Mouse (Mus musculus): ENCODE measurements around the gene Slc25a34. TPM values are rescaled to one million over a fixed set of nuclear protein-coding genes. Genes with fewer than 3 reads are reported as not detected.
A peak's percentile ranks its signal among the peaks of the same experiment; 100 is the strongest.

Slc25a34 gene
- not detected in 2 replicates for polyA plus RNA-seq (2014; fragmentation: Nextera tagmentation; extraction: Ambion mirVana)

DNA sequence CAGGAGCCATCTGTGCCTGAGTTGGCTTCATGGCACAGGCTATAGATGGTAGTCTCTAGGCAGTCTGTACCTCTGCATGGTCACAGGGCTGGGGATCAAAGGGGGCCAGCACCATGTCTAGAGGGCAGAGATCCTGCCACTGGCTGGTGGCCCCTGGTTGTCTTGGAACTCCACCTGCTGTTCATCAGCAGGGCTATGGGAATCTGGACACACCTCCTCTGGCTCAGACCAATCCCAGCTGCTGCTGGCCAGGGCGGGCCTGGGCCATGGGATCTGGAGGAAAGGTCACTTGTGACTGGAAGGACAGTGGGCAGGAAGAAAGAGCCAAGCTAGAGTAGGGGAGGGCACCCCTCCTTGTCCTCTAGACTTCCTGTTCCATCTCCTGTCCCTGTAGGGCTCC lies at the start of gene Slc25a34:
Gene Slc25a34 (minus strand): TSS at position 156 of the 400 bp plus-strand sequence.
- no peak within 1 kb of the TSS for H3K4me3 ChIP-seq (ENCODE audit: low read depth, low read length)
- ATAC-seq (ENCODE audit: insufficient number of reproducible peaks, low FRiP score, low TSS enrichment, low read depth), result no peak
- no peak within 1 kb of the TSS for H3K4me2 ChIP-seq (ENCODE audit: low read depth, severe bottlenecking)
- H3K9ac ChIP-seq (ENCODE audit: low read length), result no peak within 1 kb of the TSS
- no peaks in the 10 kb centered on the region for H3K9me3 ChIP-seq (ENCODE audit: control insufficient read depth, low read length)
- no peak for DNase-seq (ENCODE audit: low spot score)
- H3K27ac ChIP-seq (replicated peaks; ENCODE audit: low read depth, low read length), result no peak within 1 kb of the TSS
- H3K36me3 ChIP-seq (ENCODE audit: control insufficient read depth, insufficient read depth, low read length), result peaks cover 9% of the 10 kb centered on the region
- H3K4me1 ChIP-seq (ENCODE audit: control insufficient read depth, insufficient read depth, low read length), result no peaks in the 10 kb centered on the region
- H3K27me3 ChIP-seq (ENCODE audit: control insufficient read depth, insufficient read depth, low read length), result no peaks in the 10 kb centered on the region
- 33% methylated on average over 1 of the region's 1 CpGs for WGBS

DNA sequence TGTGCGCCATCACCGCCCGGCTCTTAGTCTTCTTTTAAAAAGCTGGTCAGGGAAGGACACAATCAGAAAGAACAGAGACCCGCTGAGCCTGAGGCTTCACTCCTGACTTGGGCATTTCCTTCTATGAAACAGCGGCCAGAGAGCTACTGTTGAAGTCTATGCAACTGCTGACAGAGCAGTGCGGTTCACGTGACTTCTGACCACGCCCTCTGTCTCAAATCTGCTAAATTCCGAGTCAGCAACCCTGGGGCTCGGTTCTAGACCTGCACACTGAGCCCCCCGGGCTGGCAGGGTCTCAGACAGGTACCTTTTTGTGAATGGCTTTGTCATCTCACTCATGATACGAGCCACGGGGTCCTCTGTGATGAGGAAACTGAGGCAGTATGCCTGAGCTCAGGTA lies 48.7 kb upstream of the Slc25a34 start:
- ATAC-seq (ENCODE audit: insufficient number of reproducible peaks, low FRiP score, low TSS enrichment, low read depth), result no peak
- H3K27ac ChIP-seq (replicated peaks; ENCODE audit: low read depth, low read length), result no peak overlapping the region
- H3K9me3 ChIP-seq (ENCODE audit: control insufficient read depth, low read length), result no peaks in the 10 kb centered on the region
- H3K9ac ChIP-seq (ENCODE audit: low read length), result no peak overlapping the region
- H3K4me2 ChIP-seq (ENCODE audit: low read depth, severe bottlenecking), result no peak overlapping the region
- H3K4me1 ChIP-seq (ENCODE audit: control insufficient read depth, insufficient read depth, low read length), result no peaks in the 10 kb centered on the region
- H3K27me3 ChIP-seq (ENCODE audit: control insufficient read depth, insufficient read depth, low read length), result no peaks in the 10 kb centered on the region
- H3K4me3 ChIP-seq (ENCODE audit: low read depth, low read length), result no peak overlapping the region
- WGBS, result 76% methylated on average over 13 of the region's 13 CpGs
- H3K36me3 ChIP-seq (ENCODE audit: control insufficient read depth, insufficient read depth, low read length), result no peaks in the 10 kb centered on the region
- DNase-seq (ENCODE audit: low spot score), result no peak

DNA sequence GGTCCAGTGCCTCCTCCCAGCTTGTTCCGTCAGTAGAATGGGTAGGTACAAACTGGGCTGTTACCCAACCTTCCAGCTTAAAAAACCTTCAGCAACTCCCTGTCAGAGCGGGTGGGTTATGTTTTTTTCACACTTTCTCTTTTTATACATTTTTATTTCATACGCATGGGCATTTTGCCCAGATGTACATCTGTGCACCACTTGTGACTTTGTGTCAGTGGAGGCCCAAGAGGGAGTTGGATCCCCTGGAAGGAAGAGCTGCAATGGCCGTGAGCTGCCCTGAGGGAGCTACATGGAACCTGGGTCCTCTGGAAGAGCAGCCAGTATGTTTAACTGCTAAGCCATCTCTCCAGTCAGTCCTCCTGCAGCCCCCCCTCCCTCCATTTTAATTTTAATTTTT lies 47.8 kb upstream of the Slc25a34 start:
- no peak for ATAC-seq (ENCODE audit: insufficient number of reproducible peaks, low FRiP score, low TSS enrichment, low read depth)
- Histone ChIP-seq H3K4me1 (ENCODE audit: control insufficient read depth, insufficient read depth, low read length) (no peaks in the 10 kb centered on the region), H3K4me2 (ENCODE audit: low read depth, severe bottlenecking) (no peak overlapping the region), H3K9me3 (ENCODE audit: control insufficient read depth, low read length) (no peaks in the 10 kb centered on the region), H3K27me3 (ENCODE audit: control insufficient read depth, insufficient read depth, low read length) (no peaks in the 10 kb centered on the region), H3K9ac (ENCODE audit: low read length) (no peak overlapping the region), H3K4me3 (ENCODE audit: low read depth, low read length) (no peak overlapping the region), H3K27ac (replicated peaks; ENCODE audit: low read depth, low read length) (no peak overlapping the region), H3K36me3 (ENCODE audit: control insufficient read depth, insufficient read depth, low read length) (no peaks in the 10 kb centered on the region)
- WGBS, result 92% methylated on average over 4 of the region's 4 CpGs
- DNase-seq (ENCODE audit: low spot score), result no peak

DNA sequence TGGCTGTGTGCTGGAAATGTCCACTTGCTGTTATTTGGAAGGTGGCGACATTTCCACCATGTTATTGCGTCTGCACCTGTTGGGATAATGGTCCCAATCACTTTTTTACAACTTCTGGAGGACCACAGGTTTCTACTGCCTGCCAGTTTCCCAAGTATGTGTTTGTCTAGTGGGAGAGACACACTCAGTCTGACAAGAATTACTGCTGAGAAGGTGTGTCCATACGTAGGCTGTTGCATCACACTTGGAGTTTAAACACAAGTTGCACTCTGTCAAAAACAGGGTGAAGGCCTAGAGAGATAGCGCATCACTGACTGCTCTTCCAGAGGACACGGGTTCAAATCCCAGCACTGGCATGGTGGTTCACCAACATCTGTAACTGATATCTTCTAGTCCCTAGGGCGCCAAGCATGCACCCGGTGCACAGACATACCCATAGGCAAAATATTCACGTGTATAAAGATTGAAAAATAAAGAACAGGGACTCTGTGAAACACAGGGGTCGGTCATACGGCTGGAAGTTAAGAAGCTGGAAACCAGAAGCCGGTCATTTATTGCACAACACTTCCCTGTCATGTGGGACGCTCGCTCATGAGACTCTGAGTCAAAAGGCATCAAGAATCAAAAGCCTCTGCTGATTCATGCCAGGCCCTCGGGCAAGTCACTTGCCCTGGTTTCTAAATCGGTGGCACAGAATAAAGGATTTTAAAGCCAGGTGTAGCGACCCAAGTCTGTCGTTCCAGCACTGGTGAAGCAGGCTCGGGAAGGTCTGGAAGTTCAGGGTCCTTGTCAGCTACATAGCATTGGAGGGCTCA lies 46.5 kb upstream of the Slc25a34 start:
- WGBS, result 83% methylated on average over 18 of the region's 18 CpGs
- no peaks in the 10 kb centered on the region for H3K27me3 ChIP-seq (ENCODE audit: control insufficient read depth, insufficient read depth, low read length)
- no peak for DNase-seq (ENCODE audit: low spot score)
- H3K36me3 ChIP-seq (ENCODE audit: control insufficient read depth, insufficient read depth, low read length), result no peaks in the 10 kb centered on the region
- no peak overlapping the region for H3K27ac ChIP-seq (replicated peaks; ENCODE audit: low read depth, low read length)
- no peaks in the 10 kb centered on the region for H3K4me1 ChIP-seq (ENCODE audit: control insufficient read depth, insufficient read depth, low read length)
- no peak for ATAC-seq (ENCODE audit: insufficient number of reproducible peaks, low FRiP score, low TSS enrichment, low read depth)
- H3K4me3 ChIP-seq (ENCODE audit: low read depth, low read length), result no peak overlapping the region
- H3K4me2 ChIP-seq (ENCODE audit: low read depth, severe bottlenecking), result no peak overlapping the region
- no peaks in the 10 kb centered on the region for H3K9me3 ChIP-seq (ENCODE audit: control insufficient read depth, low read length)
- H3K9ac ChIP-seq (ENCODE audit: low read length), result no peak overlapping the region

DNA sequence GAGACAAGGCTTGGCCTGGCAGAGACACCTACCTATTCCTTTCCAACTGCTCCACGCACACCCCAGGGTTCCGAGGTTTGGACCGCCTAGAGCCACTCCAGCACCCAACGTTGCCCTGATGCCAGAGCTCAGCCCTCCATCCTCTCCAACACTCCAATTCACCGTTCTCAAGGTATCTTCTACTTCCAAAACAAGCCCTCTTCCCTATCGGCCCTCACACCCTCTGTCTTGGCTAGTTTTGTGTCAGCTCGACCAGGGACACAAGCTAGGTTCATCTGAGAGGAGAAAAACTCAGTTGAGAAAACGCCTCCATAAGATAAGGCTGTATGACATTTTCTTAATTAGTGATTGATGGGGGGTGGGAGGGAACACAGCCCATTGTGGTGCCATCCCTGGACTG lies 41.2 kb upstream of the Slc25a34 start, which contains the start of gene Plekhm2:
Gene Plekhm2 (minus strand): TSS at position 101 of the 400 bp plus-strand sequence.
- Histone ChIP-seq H3K27me3 (ENCODE audit: control insufficient read depth, insufficient read depth, low read length) (no peaks in the 10 kb centered on the region), H3K4me2 (ENCODE audit: low read depth, severe bottlenecking) (peak within 1 kb of the TSS; percentile 74), H3K4me3 (ENCODE audit: low read depth, low read length) (peak within 1 kb of the TSS; percentile 66), H3K9ac (ENCODE audit: low read length) (peak within 1 kb of the TSS; percentile 96), H3K4me1 (ENCODE audit: control insufficient read depth, insufficient read depth, low read length) (peaks cover 11% of the 10 kb centered on the region), H3K9me3 (ENCODE audit: control insufficient read depth, low read length) (no peaks in the 10 kb centered on the region), H3K27ac (replicated peaks; ENCODE audit: low read depth, low read length) (no peak within 1 kb of the TSS; the same call in 1 of the 2 replicates), H3K36me3 (ENCODE audit: control insufficient read depth, insufficient read depth, low read length) (0 out of 2 replicates have a peak, but pooled peaks cover under 1% of the 10 kb centered on the region)
- peak; percentile 50; the same call in 1 of the 2 replicates for ATAC-seq (ENCODE audit: insufficient number of reproducible peaks, low FRiP score, low TSS enrichment, low read depth)
- 75% methylated on average over 8 of the region's 8 CpGs for WGBS
- DNase-seq (ENCODE audit: low spot score), result no peak

DNA sequence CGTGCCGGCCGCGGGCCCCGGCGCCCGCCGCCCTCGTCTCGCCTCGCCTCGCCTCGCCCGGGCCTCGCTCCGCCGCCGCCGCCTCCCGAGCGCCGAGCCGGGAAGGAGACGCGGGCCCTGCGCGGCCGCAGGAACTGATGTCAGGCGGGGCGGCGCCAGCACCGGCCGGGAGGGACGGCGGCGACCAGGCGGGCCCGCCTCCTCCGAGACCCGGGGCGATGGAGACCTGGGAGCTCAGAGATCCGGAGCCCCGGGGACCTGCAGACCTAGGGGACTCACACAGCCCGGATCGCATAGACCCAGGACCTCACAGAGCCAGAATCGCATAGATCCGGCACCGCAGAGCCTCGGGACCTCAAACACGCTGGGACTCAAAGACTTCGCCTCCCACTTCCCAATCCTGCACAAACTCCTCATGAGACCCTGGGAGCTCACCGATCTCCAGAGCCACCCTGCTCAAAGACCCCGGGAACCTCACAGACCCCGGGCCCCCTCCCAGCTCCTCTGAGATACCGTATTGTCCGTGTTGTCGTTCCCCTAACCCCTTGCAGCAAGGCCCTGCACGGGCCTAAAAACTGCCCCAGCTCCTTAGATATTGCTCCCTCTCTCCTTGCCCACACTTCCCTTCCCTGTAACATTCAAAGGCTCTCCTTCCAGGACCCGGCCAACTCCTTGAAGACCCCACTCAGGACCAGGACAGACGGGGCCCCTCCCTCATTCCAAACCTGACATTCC lies 40.6 kb upstream of the Slc25a34 start:
- H3K4me2 ChIP-seq (ENCODE audit: low read depth, severe bottlenecking), result peak overlapping the region; percentile 74
- H3K9me3 ChIP-seq (ENCODE audit: control insufficient read depth, low read length), result no peaks in the 10 kb centered on the region
- H3K4me1 ChIP-seq (ENCODE audit: control insufficient read depth, insufficient read depth, low read length), result peaks cover 11% of the 10 kb centered on the region
- WGBS, result 1% methylated on average over 41 of the region's 60 CpGs
- H3K27ac ChIP-seq (replicated peaks; ENCODE audit: low read depth, low read length), result no peak overlapping the region; the same call in 1 of the 2 replicates
- H3K9ac ChIP-seq (ENCODE audit: low read length), result peak overlapping the region; percentile 96
- no peaks in the 10 kb centered on the region for H3K27me3 ChIP-seq (ENCODE audit: control insufficient read depth, insufficient read depth, low read length)
- ATAC-seq (ENCODE audit: insufficient number of reproducible peaks, low FRiP score, low TSS enrichment, low read depth) (no peak; the same call in 1 of the 2 replicates), DNase-seq (ENCODE audit: low spot score) (peak; percentile 74)
- H3K4me3 ChIP-seq (ENCODE audit: low read depth, low read length), result peak overlapping the region; percentile 66
- H3K36me3 ChIP-seq (ENCODE audit: control insufficient read depth, insufficient read depth, low read length), result 0 out of 2 replicates have a peak, but pooled peaks cover 2% of the 10 kb centered on the region

DNA sequence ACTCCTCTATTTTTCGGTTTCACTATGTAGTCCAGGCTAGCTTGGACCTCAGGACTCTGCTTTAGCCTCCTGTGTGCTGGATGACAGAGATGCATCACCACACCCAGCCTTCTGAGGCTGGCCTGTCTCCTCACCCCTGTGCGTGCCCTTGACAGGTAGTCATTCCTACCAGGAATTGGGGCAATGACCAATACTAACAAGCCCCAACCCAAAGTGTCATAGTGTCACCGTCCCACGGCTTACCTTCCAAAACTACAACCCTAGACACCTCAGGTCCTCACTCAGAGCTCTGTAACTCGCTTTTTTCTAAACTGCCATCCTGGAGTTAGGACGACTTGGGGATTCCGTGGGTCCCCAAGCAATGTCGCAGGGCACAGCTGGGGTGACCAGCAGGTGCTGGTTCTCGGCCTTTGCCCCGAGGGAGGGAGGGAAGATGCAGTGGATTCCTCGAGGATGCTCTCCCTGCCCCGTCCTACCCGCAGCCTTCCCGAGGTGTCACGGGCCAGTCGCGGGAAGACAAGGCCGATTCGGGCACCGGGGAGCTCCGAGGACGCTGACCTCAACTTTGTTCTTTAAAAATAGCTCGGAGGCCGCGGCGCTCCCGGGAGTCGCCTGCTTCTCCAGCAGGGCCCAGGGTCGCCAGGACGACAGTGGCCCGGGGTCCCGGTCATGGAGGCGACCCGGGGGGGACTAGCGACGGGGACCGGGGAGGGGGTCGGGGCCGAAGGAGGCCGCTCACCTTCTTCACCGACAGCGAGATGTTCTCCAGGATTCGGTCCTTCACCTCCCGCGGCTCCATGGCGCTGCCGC lies 39.7 kb upstream of the Slc25a34 start:
- H3K9ac ChIP-seq (ENCODE audit: low read length), result peak overlapping the region; percentile 96
- peak overlapping the region; percentile 66 for H3K4me3 ChIP-seq (ENCODE audit: low read depth, low read length)
- H3K36me3 ChIP-seq (ENCODE audit: control insufficient read depth, insufficient read depth, low read length), result 0 out of 2 replicates have a peak, but pooled peaks cover 2% of the 10 kb centered on the region
- WGBS, result 4% methylated on average over 43 of the region's 47 CpGs
- H3K27ac ChIP-seq (replicated peaks; ENCODE audit: low read depth, low read length), result no peak overlapping the region
- H3K9me3 ChIP-seq (ENCODE audit: control insufficient read depth, low read length), result no peaks in the 10 kb centered on the region
- peak; percentile 60 for DNase-seq (ENCODE audit: low spot score)
- no peak for ATAC-seq (ENCODE audit: insufficient number of reproducible peaks, low FRiP score, low TSS enrichment, low read depth)
- H3K4me2 ChIP-seq (ENCODE audit: low read depth, severe bottlenecking), result peak overlapping the region; percentile 74
- peaks cover 11% of the 10 kb centered on the region for H3K4me1 ChIP-seq (ENCODE audit: control insufficient read depth, insufficient read depth, low read length)
- H3K27me3 ChIP-seq (ENCODE audit: control insufficient read depth, insufficient read depth, low read length), result no peaks in the 10 kb centered on the region

DNA sequence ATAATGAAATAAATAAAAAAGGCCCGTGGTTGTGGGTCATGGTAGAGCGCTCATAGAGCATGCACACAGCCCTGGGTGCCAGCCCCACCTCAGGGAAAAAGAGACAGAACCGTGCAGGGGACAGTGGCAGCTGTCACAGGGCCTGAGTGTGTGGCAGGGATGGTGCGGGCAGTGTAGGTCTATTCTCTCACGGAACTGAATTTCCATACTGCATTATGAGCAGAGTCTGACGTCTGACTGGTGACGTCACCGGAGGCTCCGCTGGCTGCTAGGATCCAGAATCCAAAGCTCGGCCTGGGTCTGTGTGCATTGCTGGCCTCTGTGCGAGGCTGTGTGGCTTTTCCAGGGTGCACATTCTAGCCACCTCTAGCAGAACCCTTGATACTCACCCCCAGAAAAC lies 37.3 kb upstream of the Slc25a34 start:
- 92% methylated on average over 11 of the region's 11 CpGs for WGBS
- no peak overlapping the region for H3K4me3 ChIP-seq (ENCODE audit: low read depth, low read length)
- no peak for ATAC-seq (ENCODE audit: insufficient number of reproducible peaks, low FRiP score, low TSS enrichment, low read depth)
- no peaks in the 10 kb centered on the region for H3K27me3 ChIP-seq (ENCODE audit: control insufficient read depth, insufficient read depth, low read length)
- no peak for DNase-seq (ENCODE audit: low spot score)
- no peak overlapping the region for H3K9ac ChIP-seq (ENCODE audit: low read length)
- 0 out of 2 replicates have a peak, but pooled peaks cover 2% of the 10 kb centered on the region for H3K36me3 ChIP-seq (ENCODE audit: control insufficient read depth, insufficient read depth, low read length)
- no peak overlapping the region for H3K4me2 ChIP-seq (ENCODE audit: low read depth, severe bottlenecking)
- H3K27ac ChIP-seq (replicated peaks; ENCODE audit: low read depth, low read length), result no peak overlapping the region
- no peaks in the 10 kb centered on the region for H3K9me3 ChIP-seq (ENCODE audit: control insufficient read depth, low read length)
- H3K4me1 ChIP-seq (ENCODE audit: control insufficient read depth, insufficient read depth, low read length), result peaks cover 11% of the 10 kb centered on the region
